Mouse (Mus musculus): ENCODE measurements around the gene Ccdc158. TPM values are rescaled to one million over a fixed set of nuclear protein-coding genes. Genes with fewer than 3 reads are reported as not detected.

Gene Ccdc158
- polyA plus RNA-seq, 1 experiment: not detected

GRCm38 (mm10) chr5:92715890-92716289, 40.8 kb upstream of the Ccdc158 start:
- Histone ChIP-seq H3K36me3 (ENCODE audit: control insufficient read depth, insufficient read depth) (no peaks in the 10 kb centered on the region), H3K79me2 (ENCODE audit: control insufficient read depth, insufficient read depth) (no peaks in the 10 kb centered on the region), H3K27me3 (ENCODE audit: control insufficient read depth, insufficient read depth, insufficient read length) (no peaks in the 10 kb centered on the region), H3ac (ENCODE audit: control insufficient read depth, insufficient read length) (no peak overlapping the region), H3K4me2 (ENCODE audit: low read depth) (no peak overlapping the region), H3K4me3 (no peak overlapping the region)
- TF ChIP-seq TCF12 (IDR thresholded peaks at IDR 0.05; ENCODE audit: insufficient read depth, poor library complexity, severe bottlenecking) (no peak), MYOG (IDR thresholded peaks at IDR 0.05; ENCODE audit: control insufficient read depth in 1 of 3, insufficient read depth in 1 of 3, insufficient read length in 2 of 3, low read depth in 2 of 3) (no peak), POLR2AphosphoS2 (IDR thresholded peaks at IDR 0.05; ENCODE audit: insufficient read length, low read depth) (no peak), TCF3 (IDR thresholded peaks at IDR 0.05; ENCODE audit: insufficient read length, low read depth) (no peak), MYOD1 (IDR thresholded peaks at IDR 0.05; ENCODE audit: control insufficient read depth in 1 of 3, insufficient read length in 2 of 3, low read depth in 2 of 3) (no peak), MAX (IDR thresholded peaks at IDR 0.05; ENCODE audit: low read depth) (no peak), SRF (IDR thresholded peaks at IDR 0.05; ENCODE audit: control insufficient read depth, insufficient read length, low read depth) (no peak)

- H3ac ChIP-seq (ENCODE audit: control insufficient read depth, insufficient read length): no peak overlapping the region
- H3K79me2 ChIP-seq (ENCODE audit: control insufficient read depth, insufficient read depth): no peaks in the 10 kb centered on the region
- H3K4me2 ChIP-seq (ENCODE audit: low read depth): no peak overlapping the region
- H3K4me3 ChIP-seq: no peak overlapping the region
- no peaks in the 10 kb centered on the region for H3K27me3 ChIP-seq (ENCODE audit: control insufficient read depth, insufficient read depth, insufficient read length)
- no peaks in the 10 kb centered on the region for H3K36me3 ChIP-seq (ENCODE audit: control insufficient read depth, insufficient read depth)
- TF ChIP-seq TCF12 (IDR thresholded peaks at IDR 0.05; ENCODE audit: insufficient read depth, poor library complexity, severe bottlenecking): no peak
- TF ChIP-seq MYOG (IDR thresholded peaks at IDR 0.05; ENCODE audit: control insufficient read depth in 1 of 3, insufficient read depth in 1 of 3, insufficient read length in 2 of 3, low read depth in 2 of 3): no peak
- no peak for TF ChIP-seq MYOD1 (IDR thresholded peaks at IDR 0.05; ENCODE audit: control insufficient read depth in 1 of 3, insufficient read length in 2 of 3, low read depth in 2 of 3)
- TF ChIP-seq MAX (IDR thresholded peaks at IDR 0.05; ENCODE audit: low read depth): no peak
- TF ChIP-seq E2F4 (IDR thresholded peaks at IDR 0.05; ENCODE audit: insufficient read depth): no peak
- no peak for TF ChIP-seq REST (IDR thresholded peaks at IDR 0.05; ENCODE audit: insufficient read depth, insufficient read length)
- TF ChIP-seq USF1 (IDR thresholded peaks at IDR 0.05; ENCODE audit: low read depth): no peak
- TF ChIP-seq SRF (IDR thresholded peaks at IDR 0.05; ENCODE audit: control insufficient read depth, insufficient read length, low read depth): no peak
- no peak for TF ChIP-seq POLR2AphosphoS2 (IDR thresholded peaks at IDR 0.05; ENCODE audit: insufficient read length, low read depth)
- no peak for TF ChIP-seq POLR2A (IDR thresholded peaks at IDR 0.05; ENCODE audit: insufficient read length, low read depth)
- TF ChIP-seq CEBPB (IDR thresholded peaks at IDR 0.05; ENCODE audit: insufficient read depth, poor library complexity, severe bottlenecking): no peak
- no peak for TF ChIP-seq TCF3 (IDR thresholded peaks at IDR 0.05; ENCODE audit: insufficient read length, low read depth)
Measured at GRCm38 (mm10) chr5:92715319-92715718, 40.2 kb upstream of the Ccdc158 start.

DNA sequence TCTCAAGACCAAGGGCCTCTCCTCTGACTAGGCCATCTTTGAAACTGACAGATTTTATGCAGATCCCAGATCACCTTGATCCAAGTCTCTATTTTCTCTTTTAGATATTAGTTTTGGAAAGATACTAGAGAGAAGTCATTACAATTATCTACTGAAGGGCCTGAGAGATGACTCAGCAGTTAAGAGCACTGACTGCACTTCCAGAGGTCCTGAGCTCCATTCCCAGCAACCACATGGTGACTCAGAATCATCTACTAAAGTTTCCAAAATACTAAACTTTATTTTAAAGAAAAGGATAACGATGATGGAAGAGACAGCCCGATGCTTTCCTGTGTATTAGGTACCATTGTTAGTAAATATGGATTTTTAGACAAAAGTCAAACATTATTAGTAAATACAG, 39.8 kb upstream of the Ccdc158 start:
- Histone ChIP-seq H3K4me3 (no peak overlapping the region), H3K4me2 (ENCODE audit: low read depth) (no peak overlapping the region), H3K27me3 (ENCODE audit: control insufficient read depth, insufficient read depth, insufficient read length) (no peaks in the 10 kb centered on the region), H3ac (ENCODE audit: control insufficient read depth, insufficient read length) (no peak overlapping the region), H3K79me2 (ENCODE audit: control insufficient read depth, insufficient read depth) (no peaks in the 10 kb centered on the region), H3K36me3 (ENCODE audit: control insufficient read depth, insufficient read depth) (no peaks in the 10 kb centered on the region)
- TF ChIP-seq TCF3 (IDR thresholded peaks at IDR 0.05; ENCODE audit: insufficient read length, low read depth) (no peak), MYOG (IDR thresholded peaks at IDR 0.05; ENCODE audit: control insufficient read depth in 1 of 3, insufficient read depth in 1 of 3, insufficient read length in 2 of 3, low read depth in 2 of 3) (no peak)

DNA sequence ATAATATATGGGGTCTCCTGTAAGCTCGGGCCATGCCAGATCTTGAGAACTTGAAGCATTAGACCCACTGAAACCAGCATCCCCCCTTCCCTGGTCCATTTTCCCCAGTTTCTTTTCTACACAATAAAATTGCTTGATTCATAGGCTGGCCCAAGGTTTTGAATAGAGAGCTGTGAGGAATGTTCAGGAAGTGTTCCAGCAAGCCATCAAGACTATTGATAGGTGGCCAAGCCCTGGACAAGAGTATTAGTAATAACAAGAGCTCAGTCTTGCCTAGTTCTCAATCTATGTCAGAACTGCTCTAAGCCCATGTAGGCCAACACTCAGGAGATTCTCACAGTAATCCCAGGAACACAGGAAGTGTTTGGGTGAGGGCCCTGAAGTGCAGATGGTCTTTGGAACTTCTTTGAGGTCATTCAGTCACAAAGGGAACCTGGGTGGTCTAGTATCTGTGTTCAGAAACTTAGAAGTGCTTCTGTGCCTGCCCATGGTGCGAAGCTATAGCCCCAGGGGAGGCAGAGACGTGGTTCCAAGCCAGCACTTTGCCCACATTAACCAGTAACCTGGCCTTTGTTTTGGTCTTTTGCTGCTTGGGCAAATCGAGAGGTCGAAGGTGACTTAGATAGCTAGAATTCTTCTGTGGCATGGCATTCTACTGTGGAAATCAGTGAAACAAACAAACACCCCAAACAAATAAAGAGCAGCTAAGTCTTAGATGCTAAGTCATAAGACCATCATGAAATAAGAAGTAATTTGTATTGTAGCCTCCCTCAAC, 37.7 kb upstream of the Ccdc158 start:
- H3K79me2 ChIP-seq (ENCODE audit: control insufficient read depth, insufficient read depth): no peaks in the 10 kb centered on the region
- H3K4me2 ChIP-seq (ENCODE audit: low read depth): no peak overlapping the region
- TF ChIP-seq SRF (IDR thresholded peaks at IDR 0.05; ENCODE audit: control insufficient read depth, insufficient read length, low read depth) (no peak), USF1 (IDR thresholded peaks at IDR 0.05; ENCODE audit: low read depth) (no peak), MAX (IDR thresholded peaks at IDR 0.05; ENCODE audit: low read depth) (no peak), MYOD1 (IDR thresholded peaks at IDR 0.05; ENCODE audit: control insufficient read depth in 1 of 3, insufficient read length in 2 of 3, low read depth in 2 of 3) (no peak), TCF12 (IDR thresholded peaks at IDR 0.05; ENCODE audit: insufficient read depth, poor library complexity, severe bottlenecking) (no peak), REST (IDR thresholded peaks at IDR 0.05; ENCODE audit: insufficient read depth, insufficient read length) (no peak), MYOG (IDR thresholded peaks at IDR 0.05; ENCODE audit: control insufficient read depth in 1 of 3, insufficient read depth in 1 of 3, insufficient read length in 2 of 3, low read depth in 2 of 3) (no peak), TCF3 (IDR thresholded peaks at IDR 0.05; ENCODE audit: insufficient read length, low read depth) (no peak), POLR2AphosphoS2 (IDR thresholded peaks at IDR 0.05; ENCODE audit: insufficient read length, low read depth) (no peak), CEBPB (IDR thresholded peaks at IDR 0.05; ENCODE audit: insufficient read depth, poor library complexity, severe bottlenecking) (no peak), E2F4 (IDR thresholded peaks at IDR 0.05; ENCODE audit: insufficient read depth) (no peak), POLR2A (IDR thresholded peaks at IDR 0.05; ENCODE audit: insufficient read length, low read depth) (no peak)
- no peak overlapping the region for H3K4me3 ChIP-seq
- no peak overlapping the region for H3ac ChIP-seq (ENCODE audit: control insufficient read depth, insufficient read length)
- H3K36me3 ChIP-seq (ENCODE audit: control insufficient read depth, insufficient read depth): no peaks in the 10 kb centered on the region
- no peaks in the 10 kb centered on the region for H3K27me3 ChIP-seq (ENCODE audit: control insufficient read depth, insufficient read depth, insufficient read length)
